Mouse (Mus musculus) G1E (cell line): ENCODE data around the gene Fbxo28.

Experiments
- CTCF ChIP-seq: IDR thresholded peaks from 2 replicates; pipeline ENCODE4 v1.5.1; 2012; ENCODE audit warnings: low read depth, low read length, inconsistent platforms, mixed read lengths
- GATA2 ChIP-seq: IDR thresholded peaks from 2 replicates; pipeline ENCODE4 v1.6.1; 2012; ENCODE audit warnings: low read depth, low read length, inconsistent platforms, borderline replicate concordance

DNA sequence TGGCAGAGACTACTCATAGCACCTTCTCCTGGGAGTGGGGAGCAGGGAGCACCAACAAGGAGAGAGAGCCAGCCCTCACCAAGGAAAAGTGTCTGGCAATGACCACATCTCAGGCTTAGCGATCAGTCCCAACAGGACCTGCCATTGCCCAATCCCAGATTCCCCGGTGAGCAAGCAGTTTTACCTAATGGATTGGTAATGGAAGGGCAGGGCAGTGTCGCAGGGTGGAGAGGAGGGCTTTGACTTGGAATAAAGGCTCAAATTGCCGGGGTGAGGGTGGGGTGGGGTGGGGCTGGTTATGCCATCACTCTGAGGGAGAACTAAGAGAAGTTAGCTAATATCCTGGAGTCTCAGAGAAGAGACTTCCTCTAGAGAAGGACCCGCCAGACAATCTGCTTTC is 69.8 kb downstream of the Fbxo28 start:
- TF ChIP-seq CTCF: no peak
- TF ChIP-seq GATA2: no peak
